Mouse (Mus musculus) neural tube, embryonic 11.5 days (tissue): ENCODE data around the gene Apoc1. TPM values are rescaled to one million over a fixed set of nuclear protein-coding genes. Genes with fewer than 3 reads are reported as not detected.

Source experiments
- ATAC-seq: fragments of 200-750 bp; cut with Nextera tagmentation; 2 replicates; pipeline ENCODE4 v1.8.0; 2017; ENCODE audit warnings: moderate number of reproducible peaks, mild to moderate bottlenecking, moderate TSS enrichment, moderate library complexity; ENCODE audit not compliant: insufficient read depth, low FRiP score, low TSS enrichment
- DNase-seq: peaks from one replicate; pipeline ENCODE4 v3.0.0-alpha.2; 2015; ENCODE audit warnings: low spot score
- H3K27ac ChIP-seq: fragments of 300-500 bp; sonication (generic); 2 replicates; pipeline ENCODE4 v1.5.1; 2014; ENCODE audit warnings: low read depth, mild to moderate bottlenecking, low read length
- H3K27me3 ChIP-seq: fragments of 300-500 bp; sonication (generic); 2 replicates; pipeline ENCODE4 v1.6.1; 2014; ENCODE audit warnings: mild to moderate bottlenecking, low read length, mixed read lengths; ENCODE audit not compliant: control insufficient read depth, insufficient read depth
- H3K36me3 ChIP-seq: fragments of 300-500 bp; sonication (generic); 2 replicates; pipeline ENCODE4 v1.6.1; 2014; ENCODE audit warnings: mild to moderate bottlenecking, low read length, moderate library complexity, mixed read lengths; ENCODE audit not compliant: control insufficient read depth, insufficient read depth
- H3K4me1 ChIP-seq: fragments of 300-500 bp; sonication (generic); 2 replicates; pipeline ENCODE4 v1.6.1; 2014; ENCODE audit warnings: low read length, mixed read lengths; ENCODE audit not compliant: control insufficient read depth, insufficient read depth
- H3K4me2 ChIP-seq: fragments of 300-500 bp; sonication (generic); 2 replicates; pipeline ENCODE4 v1.6.1; 2014; ENCODE audit warnings: low read depth, mild to moderate bottlenecking, moderate library complexity
- H3K4me3 ChIP-seq: fragments of 300-500 bp; sonication (generic); 2 replicates; pipeline ENCODE4 v1.5.1; 2014; ENCODE audit warnings: low read depth, low read length
- H3K9ac ChIP-seq: fragments of 300-500 bp; sonication (generic); 2 replicates; pipeline ENCODE4 v1.6.1; 2014; ENCODE audit warnings: mild to moderate bottlenecking, low read length
- H3K9me3 ChIP-seq: fragments of 300-500 bp; sonication (generic); 2 replicates; pipeline ENCODE4 v1.6.1; 2016; ENCODE audit warnings: low read length; ENCODE audit not compliant: control insufficient read depth
- WGBS: fragments of 180-500 bp; shearing (Covaris S2); extraction: QIAGEN DNeasy Blood & Tissue Kit; methylation state at CpG from one replicate; pipeline ENCODE4 v1.1.7; 2014; 5-methylcytosine and 5-hydroxymethylcytosine counted together
- polyA plus RNA-seq: library from polyadenylated mRNA; unstranded; fragments of >200 nt; fragmentation: Nextera tagmentation; extraction: Ambion mirVana; gene quantifications from 2 replicates; pipeline ENCODE4 v1.2.1, GENCODE M21; 2014

Apoc1 gene
- polyA plus RNA-seq, 1 experiment from 2014 or later = 3.4 TPM

- Histone ChIP-seq H3K9me3 (no peaks in the 10 kb centered on the region), H3K27me3 (no peaks in the 10 kb centered on the region), H3K4me3 (no peak overlapping the region), H3K9ac (no peak overlapping the region), H3K4me2 (no peak overlapping the region), H3K27ac (no peak overlapping the region), H3K4me1 (no peaks in the 10 kb centered on the region), H3K36me3 (peaks cover 14% of the 10 kb centered on the region)
- 92% methylated on average over 6 of the region's 6 CpGs for WGBS
- ATAC-seq (no peak), DNase-seq (no peak)
These were observed 30.3 kb upstream of the Apoc1 start for GRCm38 (mm10) chr7:19722754-19723195.

DNA sequence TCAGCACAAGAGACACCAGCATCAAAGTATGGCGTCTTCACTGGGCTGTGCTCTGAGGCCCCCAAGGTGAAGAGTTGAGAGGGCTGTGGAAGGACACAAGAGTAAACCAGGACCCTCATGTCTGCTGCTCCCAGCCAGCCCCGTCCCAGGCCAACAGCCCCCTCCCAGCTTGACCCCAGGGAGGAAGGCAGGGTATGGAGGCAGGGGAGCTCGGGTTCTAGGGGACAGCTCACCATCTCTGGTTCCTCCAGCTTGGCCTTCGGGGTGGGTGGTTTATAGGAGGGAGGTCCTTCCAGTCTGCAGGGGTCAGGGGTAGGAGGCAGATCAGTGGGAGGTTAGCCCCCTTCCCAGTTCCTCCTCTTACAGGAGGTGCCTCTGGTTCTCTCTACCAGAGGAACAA, 26.7 kb upstream of the Apoc1 start:
- peaks cover 2% of the 10 kb centered on the region; the same call in 1 of the 2 replicates for H3K36me3 ChIP-seq
- no peak overlapping the region for H3K27ac ChIP-seq
- WGBS = 89% methylated on average over 4 of the region's 4 CpGs
- H3K9me3 ChIP-seq = no peaks in the 10 kb centered on the region
- H3K9ac ChIP-seq = no peak overlapping the region
- no peaks in the 10 kb centered on the region for H3K27me3 ChIP-seq
- ATAC-seq (no peak), DNase-seq (no peak)
- H3K4me3 ChIP-seq = no peak overlapping the region
- H3K4me2 ChIP-seq = no peak overlapping the region
- H3K4me1 ChIP-seq = peaks cover 5% of the 10 kb centered on the region

DNA sequence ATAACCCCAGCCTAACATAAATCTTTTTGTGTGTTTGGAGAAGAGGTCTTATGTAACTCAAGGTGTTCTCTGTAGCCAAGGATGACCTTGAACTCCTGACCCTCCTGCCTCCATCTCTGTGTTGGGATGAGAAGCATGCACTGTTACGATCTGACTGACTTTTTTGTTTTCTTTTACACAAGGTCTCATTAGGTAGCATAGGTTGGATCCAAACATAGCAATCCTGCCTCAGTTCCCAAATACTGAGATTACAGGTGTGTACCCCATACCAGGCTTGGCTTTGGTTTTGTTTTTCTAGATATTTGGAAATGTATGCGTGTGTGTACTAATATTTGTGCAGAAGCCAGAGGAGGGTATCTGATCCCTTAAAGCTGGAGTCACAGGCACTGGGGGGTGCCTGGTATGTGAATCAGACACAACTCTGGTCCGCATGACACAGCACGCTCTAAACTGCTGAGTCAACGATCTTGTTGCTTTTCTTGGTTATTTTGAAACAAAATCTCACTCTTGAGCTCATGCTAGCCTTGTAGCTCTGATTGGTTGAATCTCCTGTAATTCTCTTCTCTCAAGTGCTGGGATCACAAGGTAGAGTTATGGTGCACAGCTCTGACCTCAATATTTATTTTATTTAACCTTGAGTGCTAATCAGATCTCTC, 26.0 kb upstream of the Apoc1 start:
- no peak for ATAC-seq
- no peak overlapping the region for H3K4me2 ChIP-seq
- H3K27me3 ChIP-seq = no peaks in the 10 kb centered on the region
- no peaks in the 10 kb centered on the region for H3K9me3 ChIP-seq
- no peak overlapping the region for H3K9ac ChIP-seq
- peaks cover 2% of the 10 kb centered on the region; the same call in 1 of the 2 replicates for H3K36me3 ChIP-seq
- peaks cover 7% of the 10 kb centered on the region for H3K4me1 ChIP-seq
- WGBS = 96% methylated on average over 5 of the region's 5 CpGs
- DNase-seq = no peak
- H3K27ac ChIP-seq = no peak overlapping the region
- H3K4me3 ChIP-seq = no peak overlapping the region

- Histone ChIP-seq H3K27ac (no peak overlapping the region), H3K4me2 (no peak overlapping the region)
These were observed 24.9 kb upstream of the Apoc1 start for GRCm38 (mm10) chr7:19717346-19717745.

DNA sequence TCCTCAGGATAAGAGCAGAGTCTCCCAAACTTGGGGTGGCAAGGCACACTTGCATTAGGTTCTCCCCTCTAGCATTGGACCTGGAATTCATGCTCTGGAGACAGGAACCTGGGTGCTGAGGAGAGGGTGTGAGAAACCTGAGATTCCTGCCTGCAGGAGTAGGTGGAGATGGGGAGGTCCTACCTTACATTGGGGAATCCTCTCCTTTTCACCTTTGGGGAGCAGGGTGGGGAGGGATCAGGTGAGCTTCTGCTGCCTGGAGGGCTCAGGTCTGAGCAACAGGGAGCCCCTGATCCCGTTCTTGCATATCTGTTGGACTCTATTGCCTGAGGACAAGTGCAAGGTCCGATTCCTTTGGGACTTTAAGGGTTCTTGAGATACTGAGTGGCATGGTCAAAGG, 24.4 kb upstream of the Apoc1 start:
- Histone ChIP-seq H3K27me3 (no peaks in the 10 kb centered on the region), H3K4me3 (no peak overlapping the region), H3K9me3 (no peaks in the 10 kb centered on the region), H3K4me1 (peaks cover 7% of the 10 kb centered on the region), H3K27ac (no peak overlapping the region), H3K4me2 (peak overlapping the region; percentile 50; the same call in 1 of the 2 replicates), H3K36me3 (peaks cover 3% of the 10 kb centered on the region), H3K9ac (no peak overlapping the region)
- ATAC-seq (no peak), DNase-seq (no peak)
- 93% methylated on average over 2 of the region's 2 CpGs for WGBS

More at GRCm38 (mm10) chr7:19717346-19717745, 24.9 kb upstream of the Apoc1 start:
- Histone ChIP-seq H3K9me3 (no peaks in the 10 kb centered on the region), H3K27me3 (no peaks in the 10 kb centered on the region), H3K36me3 (peaks cover 2% of the 10 kb centered on the region; the same call in 1 of the 2 replicates), H3K9ac (no peak overlapping the region), H3K4me1 (peaks cover 7% of the 10 kb centered on the region), H3K4me3 (no peak overlapping the region)
- ATAC-seq (no peak), DNase-seq (no peak)
- 86% methylated on average over 4 of the region's 4 CpGs for WGBS

GRCm38 (mm10) chr7:19716055-19716682, 23.7 kb upstream of the Apoc1 start:
- Histone ChIP-seq H3K27ac (peak overlapping the region; percentile 81), H3K36me3 (peaks cover 4% of the 10 kb centered on the region), H3K9me3 (no peaks in the 10 kb centered on the region), H3K4me3 (peak overlapping the region; percentile 29), H3K27me3 (no peaks in the 10 kb centered on the region), H3K4me1 (peaks cover 7% of the 10 kb centered on the region), H3K4me2 (peak overlapping the region; percentile 50), H3K9ac (peak overlapping the region; percentile 46)
- no peak for DNase-seq
- ATAC-seq = no peak
- 8% methylated on average over 18 of the region's 18 CpGs for WGBS

GRCm38 (mm10) chr7:19715239-19716054, 23.0 kb upstream of the Apoc1 start, which contains the start of gene Tomm40:
Gene Tomm40, minus strand, starts transcription at chr7:19715438.
- Histone ChIP-seq H3K4me1 (peaks cover 7% of the 10 kb centered on the region), H3K36me3 (peaks cover 9% of the 10 kb centered on the region), H3K4me3 (peak within 1 kb of the TSS; percentile 93), H3K9me3 (no peaks in the 10 kb centered on the region), H3K9ac (peak within 1 kb of the TSS; percentile 80), H3K27me3 (no peaks in the 10 kb centered on the region), H3K27ac (peak within 1 kb of the TSS; percentile 81), H3K4me2 (peak within 1 kb of the TSS; percentile 83)
- ATAC-seq (peak; percentile 99), DNase-seq (peak; percentile 100)
- under 1% methylated on average over 53 of the region's 59 CpGs for WGBS

GRCm38 (mm10) chr7:19714836-19715235, 22.4 kb upstream of the Apoc1 start:
- no peaks in the 10 kb centered on the region for H3K9me3 ChIP-seq
- peak overlapping the region; percentile 83 for H3K4me2 ChIP-seq
- DNase-seq (no peak), ATAC-seq (no peak; the same call in 1 of the 2 replicates)
- peak overlapping the region; percentile 80 for H3K9ac ChIP-seq
- peak overlapping the region; percentile 36 for H3K27ac ChIP-seq
- under 1% methylated on average over 28 of the region's 39 CpGs for WGBS
- no peaks in the 10 kb centered on the region for H3K27me3 ChIP-seq
- peaks cover 10% of the 10 kb centered on the region for H3K36me3 ChIP-seq
- peaks cover 7% of the 10 kb centered on the region for H3K4me1 ChIP-seq
- peak overlapping the region; percentile 93 for H3K4me3 ChIP-seq
